Mouse (Mus musculus) small intestine, adult 2 months (tissue): ENCODE data around the gene Otc.

ENCODE experiments used
- CTCF ChIP-seq: fragments of 200-500 bp; IDR thresholded peaks from 2 replicates; pipeline ENCODE4 v1.5.1; 2012; ENCODE audit warnings: low read depth, mild to moderate bottlenecking, control low read depth, inconsistent platforms, low read length, moderate library complexity, mixed read lengths; ENCODE audit not compliant: insufficient replicate concordance, insufficient read length; ENCODE audit errors: extremely low read depth
- POLR2A ChIP-seq: fragments of 200-500 bp; IDR thresholded peaks from 2 replicates; pipeline ENCODE4 v1.6.1; 2012; ENCODE audit warnings: low read depth, mild to moderate bottlenecking, control low read depth, inconsistent platforms, low read length, moderate library complexity

- TF ChIP-seq CTCF (no peak), POLR2A (no peak)
Measured at GRCm38 (mm10) chrX:10268308-10268707, 16.2 kb downstream of the Otc start.
